Mouse (Mus musculus): ENCODE data around the gene Jmjd7. TPM values are rescaled to one million over a fixed set of nuclear protein-coding genes. Genes with fewer than 3 reads are reported as not detected.
A peak's percentile ranks its signal among the peaks of the same experiment; 100 is the strongest.

Jmjd7 gene
- polyA plus RNA-seq, 1 experiment from 2014 or later = 3.9 TPM

DNA sequence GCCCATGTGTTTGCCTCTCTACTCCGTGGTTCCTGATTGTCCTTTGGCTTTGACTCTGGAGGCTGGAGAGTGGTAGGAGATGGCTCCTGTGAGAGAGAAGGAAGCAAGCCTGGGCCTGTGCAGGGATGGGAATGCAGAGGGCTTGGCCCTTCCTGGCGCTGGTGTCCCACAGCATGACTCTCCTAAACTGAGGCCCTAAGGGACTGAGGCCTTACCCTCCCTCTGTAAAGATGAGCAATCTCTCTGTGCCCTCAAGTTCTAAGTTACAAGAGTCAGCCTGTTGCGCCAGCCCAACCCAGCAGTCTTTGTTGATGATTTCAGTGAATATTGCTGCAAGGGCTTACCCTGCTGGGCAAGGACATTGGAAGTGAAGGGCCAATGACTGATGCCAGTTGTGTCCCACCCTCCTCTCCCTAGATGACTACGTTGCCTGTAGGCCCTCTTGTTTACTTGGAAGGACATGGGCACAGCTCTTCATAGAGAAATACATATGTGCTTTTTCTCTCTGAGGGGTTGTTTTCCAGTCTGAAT is 19.5 kb upstream of the Jmjd7 start:
- Histone ChIP-seq H3K4me3 (ENCODE audit: low read depth, low read length) (no peak overlapping the region), H3K36me3 (ENCODE audit: control insufficient read depth, insufficient read depth) (no peaks in the 10 kb centered on the region), H3K27me3 (ENCODE audit: control insufficient read depth, insufficient read depth, low read depth, low read length) (no peaks in the 10 kb centered on the region), H3K27ac (ENCODE audit: low read length) (no peak overlapping the region), H3K9ac (ENCODE audit: low read depth, low read length) (no peak overlapping the region), H3K4me1 (ENCODE audit: control insufficient read depth, low read depth, low read length) (no peaks in the 10 kb centered on the region), H3K9me3 (replicated peaks; ENCODE audit: control insufficient read depth, low read length) (no peaks in the 10 kb centered on the region), H3K4me2 (ENCODE audit: low read depth, low read length) (no peak overlapping the region)
- 73% methylated on average over 4 of the region's 4 CpGs for WGBS (ENCODE audit: insufficient replicate concordance)
- ATAC-seq (ENCODE audit: low read depth) = no peak

- no peak overlapping the region for H3K4me3 ChIP-seq (ENCODE audit: low read depth, low read length)
- WGBS (ENCODE audit: insufficient replicate concordance) = 19% methylated on average over 4 of the region's 4 CpGs
- H3K4me1 ChIP-seq (ENCODE audit: control insufficient read depth, low read depth, low read length) = no peaks in the 10 kb centered on the region
- no peak overlapping the region for H3K27ac ChIP-seq (ENCODE audit: low read length)
- no peaks in the 10 kb centered on the region for H3K27me3 ChIP-seq (ENCODE audit: control insufficient read depth, insufficient read depth, low read depth, low read length)
- H3K9me3 ChIP-seq (replicated peaks; ENCODE audit: control insufficient read depth, low read length) = no peaks in the 10 kb centered on the region
- H3K36me3 ChIP-seq (ENCODE audit: control insufficient read depth, insufficient read depth) = no peaks in the 10 kb centered on the region
- ATAC-seq (ENCODE audit: low read depth) = peak; percentile 59
- H3K9ac ChIP-seq (ENCODE audit: low read depth, low read length) = no peak overlapping the region
- H3K4me2 ChIP-seq (ENCODE audit: low read depth, low read length) = no peak overlapping the region
Observed at GRCm38 (mm10) chr2:120008672-120009071, 18.6 kb upstream of the Jmjd7 start.

DNA sequence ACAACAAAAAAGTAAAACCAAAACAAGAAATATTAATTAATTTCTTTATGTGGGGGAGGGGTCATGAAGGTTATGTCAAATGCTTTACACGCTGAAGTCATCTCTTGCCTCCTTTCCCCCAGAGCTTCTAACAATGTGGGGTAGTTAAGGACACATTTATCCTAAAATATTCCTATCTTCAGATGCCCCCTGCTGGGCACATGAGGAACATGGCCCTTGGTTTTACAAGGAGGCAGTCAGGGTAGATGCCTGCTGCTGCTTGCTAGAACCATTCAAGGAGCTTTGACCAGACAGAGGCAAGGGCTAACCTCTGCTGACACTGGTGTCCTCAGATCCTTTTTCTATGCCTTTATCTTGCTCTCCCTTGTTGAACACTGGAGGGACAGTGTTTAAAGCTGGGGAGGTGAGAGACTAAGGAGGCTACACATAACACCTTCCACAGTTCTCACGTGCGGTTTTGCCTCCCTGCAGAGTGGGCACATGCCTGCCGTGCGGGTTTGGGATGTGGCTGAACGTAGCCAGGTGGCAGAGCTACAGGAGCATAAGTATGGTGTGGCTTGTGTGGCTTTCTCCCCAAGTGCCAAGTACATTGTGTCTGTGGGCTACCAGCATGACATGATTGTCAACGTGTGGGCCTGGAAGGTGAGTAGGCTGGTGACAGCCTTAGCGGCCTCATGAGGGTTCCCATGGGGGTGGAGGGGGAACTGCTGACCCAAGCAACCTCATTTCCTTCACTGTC is 15.7 kb upstream of the Jmjd7 start:
- no peak overlapping the region for H3K4me2 ChIP-seq (ENCODE audit: low read depth, low read length)
- peaks cover 4% of the 10 kb centered on the region; the same call in 1 of the 2 replicates for H3K4me1 ChIP-seq (ENCODE audit: control insufficient read depth, low read depth, low read length)
- H3K27me3 ChIP-seq (ENCODE audit: control insufficient read depth, insufficient read depth, low read depth, low read length) = no peaks in the 10 kb centered on the region
- 73% methylated on average over 8 of the region's 8 CpGs for WGBS (ENCODE audit: insufficient replicate concordance)
- H3K27ac ChIP-seq (ENCODE audit: low read length) = no peak overlapping the region
- ATAC-seq (ENCODE audit: low read depth) = no peak
- H3K4me3 ChIP-seq (ENCODE audit: low read depth, low read length) = no peak overlapping the region
- no peaks in the 10 kb centered on the region for H3K9me3 ChIP-seq (replicated peaks; ENCODE audit: control insufficient read depth, low read length)
- H3K9ac ChIP-seq (ENCODE audit: low read depth, low read length) = no peak overlapping the region
- H3K36me3 ChIP-seq (ENCODE audit: control insufficient read depth, insufficient read depth) = no peaks in the 10 kb centered on the region

DNA sequence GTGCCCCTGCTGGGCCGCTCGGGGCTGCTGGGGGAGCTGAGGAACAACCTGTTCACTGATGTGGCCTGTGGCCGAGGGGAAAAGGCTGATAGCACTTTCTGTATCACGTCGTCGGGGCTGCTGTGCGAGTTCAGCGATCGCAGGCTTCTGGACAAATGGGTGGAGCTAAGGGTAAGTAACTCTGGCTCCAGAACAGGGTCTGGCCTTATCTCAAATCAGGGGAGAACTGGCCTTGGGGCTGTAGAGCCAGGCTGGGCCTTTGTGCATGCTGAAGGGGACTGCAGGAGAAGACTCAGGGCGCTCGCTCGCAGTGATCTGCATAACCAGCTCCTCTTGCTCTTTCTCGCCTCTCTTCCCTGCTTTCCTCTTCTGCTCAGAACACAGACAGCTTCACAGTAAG is 14.4 kb upstream of the Jmjd7 start:
- 56% methylated on average over 13 of the region's 13 CpGs for WGBS (ENCODE audit: insufficient replicate concordance)
- no peak for ATAC-seq (ENCODE audit: low read depth)

DNA sequence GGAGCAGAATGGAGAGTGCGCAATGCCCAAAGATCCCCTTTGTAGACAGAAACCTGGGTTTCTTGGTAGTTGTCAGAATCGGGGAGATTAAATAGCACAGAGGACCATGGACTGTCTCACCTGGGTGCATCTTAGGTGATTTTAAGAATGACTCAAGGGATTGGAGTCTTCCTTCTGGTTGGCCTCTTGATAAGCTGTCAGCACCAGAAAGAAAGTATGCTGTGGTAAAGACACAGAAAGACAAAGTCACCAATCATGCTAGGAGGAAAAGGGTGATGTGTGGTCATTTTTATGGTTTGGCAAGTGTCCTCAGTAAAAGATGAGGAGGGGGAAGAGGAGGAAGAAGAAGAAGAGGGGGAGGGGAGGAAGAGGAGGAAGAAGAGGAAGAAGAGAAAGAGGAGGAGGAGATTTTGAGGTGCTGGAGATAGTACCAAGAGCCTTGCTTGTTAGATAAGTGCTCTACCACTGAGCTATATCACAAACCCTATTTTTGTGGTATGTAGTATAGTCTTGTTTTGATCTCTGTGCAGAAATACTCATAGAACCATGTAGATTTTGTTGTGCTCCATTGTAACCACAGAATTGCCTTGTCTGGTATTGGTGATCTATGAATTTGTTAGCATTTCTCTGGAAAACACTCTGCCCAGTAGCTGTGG is 13.3 kb upstream of the Jmjd7 start:
- Histone ChIP-seq H3K4me1 (ENCODE audit: control insufficient read depth, low read depth, low read length) (peaks cover 4% of the 10 kb centered on the region; the same call in 1 of the 2 replicates), H3K36me3 (ENCODE audit: control insufficient read depth, insufficient read depth) (no peaks in the 10 kb centered on the region), H3K27me3 (ENCODE audit: control insufficient read depth, insufficient read depth, low read depth, low read length) (no peaks in the 10 kb centered on the region), H3K4me3 (ENCODE audit: low read depth, low read length) (no peak overlapping the region), H3K27ac (ENCODE audit: low read length) (no peak overlapping the region), H3K9me3 (replicated peaks; ENCODE audit: control insufficient read depth, low read length) (no peaks in the 10 kb centered on the region), H3K4me2 (ENCODE audit: low read depth, low read length) (no peak overlapping the region), H3K9ac (ENCODE audit: low read depth, low read length) (no peak overlapping the region)
- no peak for ATAC-seq (ENCODE audit: low read depth)
- WGBS (ENCODE audit: insufficient replicate concordance) = 87% methylated on average over 2 of the region's 2 CpGs

More for the DNA sequence above, 14.4 kb upstream of the Jmjd7 start:
- H3K9ac ChIP-seq (ENCODE audit: low read depth, low read length) = no peak overlapping the region
- no peaks in the 10 kb centered on the region for H3K36me3 ChIP-seq (ENCODE audit: control insufficient read depth, insufficient read depth)
- H3K4me2 ChIP-seq (ENCODE audit: low read depth, low read length) = no peak overlapping the region
- H3K9me3 ChIP-seq (replicated peaks; ENCODE audit: control insufficient read depth, low read length) = no peaks in the 10 kb centered on the region
- H3K4me3 ChIP-seq (ENCODE audit: low read depth, low read length) = no peak overlapping the region
- H3K27ac ChIP-seq (ENCODE audit: low read length) = no peak overlapping the region
- no peaks in the 10 kb centered on the region for H3K27me3 ChIP-seq (ENCODE audit: control insufficient read depth, insufficient read depth, low read depth, low read length)
- peaks cover 4% of the 10 kb centered on the region; the same call in 1 of the 2 replicates for H3K4me1 ChIP-seq (ENCODE audit: control insufficient read depth, low read depth, low read length)

GRCm38 (mm10) chr2:120015882-120016281 is 11.4 kb upstream of the Jmjd7 start:
- WGBS (ENCODE audit: insufficient replicate concordance) = 36% methylated on average over 4 of the region's 4 CpGs
- no peak overlapping the region for H3K4me2 ChIP-seq (ENCODE audit: low read depth, low read length)
- 0 out of 2 replicates have a peak, but pooled peaks have one; percentile 35 for ATAC-seq (ENCODE audit: low read depth)

GRCm38 (mm10) chr2:120017599-120017998 is 9.7 kb upstream of the Jmjd7 start:
- ATAC-seq (ENCODE audit: low read depth) = no peak
- Histone ChIP-seq H3K9me3 (replicated peaks; ENCODE audit: control insufficient read depth, low read length) (no peaks in the 10 kb centered on the region), H3K4me2 (ENCODE audit: low read depth, low read length) (no peak overlapping the region), H3K4me1 (ENCODE audit: control insufficient read depth, low read depth, low read length) (peaks cover 4% of the 10 kb centered on the region; the same call in 1 of the 2 replicates), H3K27ac (ENCODE audit: low read length) (no peak overlapping the region), H3K4me3 (ENCODE audit: low read depth, low read length) (no peak overlapping the region), H3K36me3 (ENCODE audit: control insufficient read depth, insufficient read depth) (no peaks in the 10 kb centered on the region), H3K27me3 (ENCODE audit: control insufficient read depth, insufficient read depth, low read depth, low read length) (no peaks in the 10 kb centered on the region), H3K9ac (ENCODE audit: low read depth, low read length) (no peak overlapping the region)
- 85% methylated on average over 12 of the region's 12 CpGs for WGBS (ENCODE audit: insufficient replicate concordance)

More at GRCm38 (mm10) chr2:120015882-120016281, 11.4 kb upstream of the Jmjd7 start:
- H3K36me3 ChIP-seq (ENCODE audit: control insufficient read depth, insufficient read depth) = no peaks in the 10 kb centered on the region
- no peak overlapping the region for H3K9ac ChIP-seq (ENCODE audit: low read depth, low read length)
- H3K4me1 ChIP-seq (ENCODE audit: control insufficient read depth, low read depth, low read length) = peaks cover 4% of the 10 kb centered on the region; the same call in 1 of the 2 replicates
- H3K4me3 ChIP-seq (ENCODE audit: low read depth, low read length) = no peak overlapping the region
- H3K27ac ChIP-seq (ENCODE audit: low read length) = no peak overlapping the region
- no peaks in the 10 kb centered on the region for H3K9me3 ChIP-seq (replicated peaks; ENCODE audit: control insufficient read depth, low read length)
- no peaks in the 10 kb centered on the region for H3K27me3 ChIP-seq (ENCODE audit: control insufficient read depth, insufficient read depth, low read depth, low read length)

- Histone ChIP-seq H3K9me3 (replicated peaks; ENCODE audit: control insufficient read depth, low read length) (no peaks in the 10 kb centered on the region), H3K27me3 (ENCODE audit: control insufficient read depth, insufficient read depth, low read depth, low read length) (no peaks in the 10 kb centered on the region), H3K4me1 (ENCODE audit: control insufficient read depth, low read depth, low read length) (peaks cover 14% of the 10 kb centered on the region), H3K4me3 (ENCODE audit: low read depth, low read length) (no peak overlapping the region), H3K9ac (ENCODE audit: low read depth, low read length) (no peak overlapping the region), H3K4me2 (ENCODE audit: low read depth, low read length) (no peak overlapping the region), H3K36me3 (ENCODE audit: control insufficient read depth, insufficient read depth) (no peaks in the 10 kb centered on the region), H3K27ac (ENCODE audit: low read length) (no peak overlapping the region)
- ATAC-seq (ENCODE audit: low read depth) = no peak
- 69% methylated on average over 5 of the region's 5 CpGs for WGBS (ENCODE audit: insufficient replicate concordance)
Observed at GRCm38 (mm10) chr2:120024337-120024736, 2.9 kb upstream of the Jmjd7 start.

GRCm38 (mm10) chr2:120027950-120028331 is 658 bp downstream of the Jmjd7 start:
- Histone ChIP-seq H3K27ac (ENCODE audit: low read length) (peak overlapping the region; percentile 86), H3K4me2 (ENCODE audit: low read depth, low read length) (peak overlapping the region; percentile 97), H3K27me3 (ENCODE audit: control insufficient read depth, insufficient read depth, low read depth, low read length) (no peaks in the 10 kb centered on the region), H3K4me3 (ENCODE audit: low read depth, low read length) (peak overlapping the region; percentile 80), H3K9me3 (replicated peaks; ENCODE audit: control insufficient read depth, low read length) (no peaks in the 10 kb centered on the region), H3K9ac (ENCODE audit: low read depth, low read length) (peak overlapping the region; percentile 86), H3K36me3 (ENCODE audit: control insufficient read depth, insufficient read depth) (no peaks in the 10 kb centered on the region; the same call in 1 of the 2 replicates), H3K4me1 (ENCODE audit: control insufficient read depth, low read depth, low read length) (peaks cover 19% of the 10 kb centered on the region)
- WGBS (ENCODE audit: insufficient replicate concordance) = 49% methylated on average over 3 of the region's 3 CpGs
- no peak for ATAC-seq (ENCODE audit: low read depth)
